In genomic region chr19:29470652-29471051, GRCm38 (mm10) we compare ENCODE assay signal across 9 mouse cellular contexts. TPM values are rescaled to one million over a fixed set of nuclear protein-coding genes. Genes with fewer than 3 reads are reported as not detected.
DNase-seq lines count a peak whose midpoint lies in the region; ATAC-seq and TF ChIP-seq lines count a peak whose summit lies in the region.
"Had no signal": no experiment of that assay in that cellular context is flagged by ENCODE, and none has a peak within 500 bp of the region (broad histone marks: within the 10 kb centered on the region; RNA-seq: fewer than 3 reads in every experiment).

No protein-coding gene starts in this region.

- no peaks in the 10 kb centered on the region for H3K9me3 ChIP-seq in MEL (replicated peaks; ENCODE audit: insufficient read depth, low read length)
- no peaks in the 10 kb centered on the region for H3K9me3 ChIP-seq in kidney, postnatal 0 days (replicated peaks; ENCODE audit: low read length)

- no peak for TF ChIP-seq POLR2A in MEL (IDR thresholded peaks at IDR 0.05; ENCODE audit: control insufficient read depth in 1 of 2, insufficient read depth in 1 of 2, low read depth in 1 of 2, low read length in 2 of 2, poor library complexity in 1 of 2)
- TF ChIP-seq POLR2A in olfactory bulb, adult 2 months (IDR thresholded peaks at IDR 0.05; ENCODE audit: insufficient read depth, low read depth, low read length): no peak

- no peak overlapping the region for H3K4me3 ChIP-seq in MEL (ENCODE audit: control insufficient read depth in 1 of 2, insufficient read depth in 1 of 2, low read depth in 2 of 2, low read length in 2 of 2)
- no peak overlapping the region for H3K4me3 ChIP-seq in kidney, postnatal 0 days (replicated peaks; ENCODE audit: low read depth, low read length)
- H3K4me3 ChIP-seq in olfactory bulb, adult 2 months (ENCODE audit: insufficient read depth, low read depth, low read length): no peak overlapping the region

- peaks cover 0 to 51% of the 10 kb centered on the region in 2 experiments; a peak in 2 of 4 replicates for H3K36me3 ChIP-seq in MEL (ENCODE audit: control insufficient read depth in 1 of 2, insufficient read depth in 2 of 2, low read length in 2 of 2)
- H3K36me3 ChIP-seq in kidney, postnatal 0 days (ENCODE audit: insufficient read depth, low read length): no peaks in the 10 kb centered on the region

- no peak overlapping the region for H3K4me2 ChIP-seq in kidney, postnatal 0 days (ENCODE audit: low read length)

- no peaks in the 10 kb centered on the region for H3K27me3 ChIP-seq in MEL (ENCODE audit: control insufficient read depth in 1 of 2, insufficient read depth in 2 of 2, low read length in 2 of 2)
- no peaks in the 10 kb centered on the region for H3K27me3 ChIP-seq in kidney, postnatal 0 days (ENCODE audit: insufficient read depth, low read length)

- no peak for TF ChIP-seq RAD21 in MEL (IDR thresholded peaks at IDR 0.05; ENCODE audit: low read depth, low read length)

- DNase-seq in MEL (ENCODE audit: low read depth, low spot score): no peak
- DNase-seq in adrenal gland, postnatal 10 days: peak; percentile 60
- DNase-seq in heart, adult 8-10 months (ENCODE audit: low spot score): peak; percentile 87
- peak; percentile 70 for DNase-seq in kidney, postnatal 0 days (ENCODE audit: low spot score)
- no peak for DNase-seq in layer of hippocampus, postnatal 25 days (ENCODE audit: extremely low spot score in 1 of 2, low spot score in 1 of 2)
- no peak for DNase-seq in layer of hippocampus, adult 8-10 months (ENCODE audit: low spot score in 2 of 2)

- TF ChIP-seq EP300 in MEL (IDR thresholded peaks at IDR 0.05; ENCODE audit: low read depth in 1 of 2, low read length in 2 of 2): no peak

- no peak for ATAC-seq in kidney, postnatal 0 days (replicated peaks; ENCODE audit: low FRiP score, low read depth)
- ATAC-seq in megakaryocyte, adult 5-6 weeks (ENCODE audit: poor library complexity, severe bottlenecking): no peak

- 17% methylated on average over 4 of the region's 4 CpGs for WGBS in kidney, postnatal 0 days
- 10% methylated on average over 4 of the region's 4 CpGs for WGBS in olfactory bulb, adult 2 months

- no peak overlapping the region for H3K27ac ChIP-seq in MEL (ENCODE audit: control insufficient read depth, low read depth, low read length)
- H3K27ac ChIP-seq in kidney, postnatal 0 days: peak overlapping the region; percentile 28; the same call in 1 of the 2 replicates
- peak overlapping the region; percentile 31; the same call in 1 of the 2 replicates for H3K27ac ChIP-seq in olfactory bulb, adult 2 months (ENCODE audit: insufficient read depth, low read depth, low read length)
- H3K27ac ChIP-seq: liver, embryonic 14.5 days had no signal

- H3K4me1 ChIP-seq in MEL (ENCODE audit: control insufficient read depth in 1 of 2, insufficient read depth in 2 of 2, low read length in 2 of 2): peaks cover 51 to 54% of the 10 kb centered on the region in 2 experiments
- H3K4me1 ChIP-seq in kidney, postnatal 0 days (replicated peaks; ENCODE audit: insufficient read depth, low read length): peaks cover 6% of the 10 kb centered on the region; the same call in 1 of the 2 replicates
- H3K4me1 ChIP-seq in olfactory bulb, adult 2 months (ENCODE audit: control insufficient read depth, insufficient read depth, low read length): peaks cover 7% of the 10 kb centered on the region

- H3K9ac ChIP-seq in MEL (ENCODE audit: control insufficient read depth, low read depth, low read length, poor library complexity, severe bottlenecking): no peak overlapping the region
- H3K9ac ChIP-seq in kidney, postnatal 0 days (ENCODE audit: low read depth, low read length): no peak overlapping the region
- H3K9ac ChIP-seq: liver, embryonic 14.5 days had no signal

- no peaks in the 10 kb centered on the region for H3K79me2 ChIP-seq in MEL (ENCODE audit: control insufficient read depth, insufficient read depth, low read length, poor library complexity)

- TF ChIP-seq CTCF in MEL (IDR thresholded peaks at IDR 0.05 in 2 of 3, conservative IDR thresholded peaks at IDR 0.05 in 1 of 3; ENCODE audit: control insufficient read depth in 1 of 3, insufficient read depth in 1 of 3, low read depth in 2 of 3, low read length in 3 of 3, poor library complexity in 1 of 3, severe bottlenecking in 1 of 3): no peak
- no peak for TF ChIP-seq CTCF in kidney, postnatal 0 days (IDR thresholded peaks at IDR 0.05; ENCODE audit: low read depth)
- TF ChIP-seq CTCF in olfactory bulb, adult 2 months (IDR thresholded peaks at IDR 0.05; ENCODE audit: insufficient read depth, low read depth, low read length): no peak

TF ChIP-seq in MEL, 35 proteins besides CTCF, POLR2A, EP300 and RAD21:
- TF ChIP-seq E2F4 (IDR thresholded peaks at IDR 0.05; ENCODE audit: borderline replicate concordance, low read depth, low read length) (0 out of 2 replicates have a peak, but pooled peaks have one; percentile 36), ZNF384 (IDR thresholded peaks at IDR 0.05; ENCODE audit: low read depth, low read length) (no peak), ELF1 (IDR thresholded peaks at IDR 0.05; ENCODE audit: low read depth, low read length) (no peak), POLR2AphosphoS5 (IDR thresholded peaks at IDR 0.05; ENCODE audit: borderline replicate concordance, low read depth, low read length) (no peak), HCFC1 (IDR thresholded peaks at IDR 0.05; ENCODE audit: low read depth, low read length) (0 out of 2 replicates have a peak, but pooled peaks have one; percentile 10), NRF1 (IDR thresholded peaks at IDR 0.05; ENCODE audit: insufficient read depth, low read depth, low read length, poor library complexity, severe bottlenecking) (no peak), TAL1 (IDR thresholded peaks at IDR 0.05; ENCODE audit: low read length) (no peak), GABPA (IDR thresholded peaks at IDR 0.05; ENCODE audit: low read depth, low read length) (no peak), CHD2 (IDR thresholded peaks at IDR 0.05; ENCODE audit: low read length) (no peak), MAFK (IDR thresholded peaks at IDR 0.05; ENCODE audit: borderline replicate concordance, low read depth, low read length) (no peak), MXI1 (IDR thresholded peaks at IDR 0.05; ENCODE audit: low read depth, low read length) (no peak), ETS1 (IDR thresholded peaks at IDR 0.05; ENCODE audit: low read depth, low read length) (no peak), UBTF (IDR thresholded peaks at IDR 0.05; ENCODE audit: borderline replicate concordance, insufficient read depth, low read depth, low read length) (no peak), USF2 (IDR thresholded peaks at IDR 0.05; ENCODE audit: borderline replicate concordance in 1 of 2, insufficient read depth in 1 of 2, low read depth in 1 of 2, low read length in 2 of 2) (no peak), SIN3A (IDR thresholded peaks at IDR 0.05; ENCODE audit: low read length) (no peak), MAZ (IDR thresholded peaks at IDR 0.05; ENCODE audit: low read depth, low read length) (no peak), RCOR1 (IDR thresholded peaks at IDR 0.05; ENCODE audit: low read depth, low read length) (no peak), MEF2A (IDR thresholded peaks at IDR 0.05; ENCODE audit: extremely low read depth, insufficient replicate concordance, low read depth, low read length, poor library complexity, severe bottlenecking) (0 out of 2 replicates have a peak, but pooled peaks have one; percentile 20), MYB (IDR thresholded peaks at IDR 0.05; ENCODE audit: low read depth, low read length) (no peak), NELFE (IDR thresholded peaks at IDR 0.05; ENCODE audit: low read depth, low read length) (no peak), TCF12 (IDR thresholded peaks at IDR 0.05; ENCODE audit: low read depth, low read length) (no peak), USF1 (IDR thresholded peaks at IDR 0.05; ENCODE audit: low read depth, low read length) (no peak), CHD1 (IDR thresholded peaks at IDR 0.05; ENCODE audit: low read depth, low read length) (no peak)

RNA-seq across cellular contexts. Expression of gene Ric1, which starts 51.4 kb away (rescaled TPM):
- total RNA-seq in MEL (2012; rRNA removed): 41.0 and 43.8 TPM in 2 replicates
- 10 to 100 TPM; 54.2 to 77.2 TPM for polyA plus RNA-seq in MEL (2012; ENCODE audit: insufficient read depth in 1 of 2, insufficient read length in 2 of 2, low read depth in 1 of 2, low replicate concordance in 2 of 2, missing spikeins in 1 of 2)
- 10 to 100 TPM; 51.9 to 57.6 TPM for total RNA-seq in adrenal gland, postnatal 10 days (2021)
- 10 to 100 TPM; 17.2 to 19.8 (median 18.8) TPM for total RNA-seq in heart, adult 8-10 months (2022)
- 13.5 and 13.6 TPM in 2 replicates for polyA plus RNA-seq in kidney, postnatal 0 days (2015; fragmentation: Nextera tagmentation; extraction: Ambion mirVana)
- not detected in 2 replicates for polyA plus RNA-seq in olfactory bulb, adult 2 months (2012; ENCODE audit: insufficient read depth, insufficient read length, low replicate concordance, missing spikeins)
- total RNA-seq in layer of hippocampus, postnatal 25 days (2021): 10 to 100 TPM; 40.9 to 47.7 TPM
- 12.9 and 13.1 TPM in 2 replicates for total RNA-seq in megakaryocyte, adult 5-6 weeks (2015)
- total RNA-seq in megakaryocyte, adult 5-6 weeks (2017): 14.3 and 15.3 TPM in 2 replicates
- total RNA-seq in layer of hippocampus, adult 8-10 months (2022): 10 to 100 TPM; 35.9 to 48.6 (median 44.7) TPM

RNA-seq across cellular contexts. Expression of gene Pdcd1lg2, which starts 59.9 kb away (rescaled TPM):
- total RNA-seq in MEL (2012; rRNA removed): 1.3 and 1.7 TPM in 2 replicates
- 1 to 10 TPM in 1 of 2 experiments, not detected in 1; 5.4 TPM for polyA plus RNA-seq in MEL (2012; ENCODE audit: insufficient read depth in 1 of 2, insufficient read length in 2 of 2, low read depth in 1 of 2, low replicate concordance in 2 of 2, missing spikeins in 1 of 2)
- not detected for total RNA-seq in adrenal gland, postnatal 10 days (2021)
- total RNA-seq in heart, adult 8-10 months (2022): under 1 TPM in 1 of 4 experiments, not detected in 3; 0.31 TPM
- not detected in 2 replicates for polyA plus RNA-seq in kidney, postnatal 0 days (2015; fragmentation: Nextera tagmentation; extraction: Ambion mirVana)
- polyA plus RNA-seq in olfactory bulb, adult 2 months (2012; ENCODE audit: insufficient read depth, insufficient read length, low replicate concordance, missing spikeins): not detected in 2 replicates
- not detected for total RNA-seq in layer of hippocampus, postnatal 25 days (2021)
- 0.75 TPM in 1 of 2 replicates, not detected in the other for total RNA-seq in megakaryocyte, adult 5-6 weeks (2015)
- 0.44 and 1.8 TPM in 2 replicates for total RNA-seq in megakaryocyte, adult 5-6 weeks (2017)
- total RNA-seq in layer of hippocampus, adult 8-10 months (2022): under 1 TPM in 2 of 4 experiments, not detected in 2; 0.27 to 0.37 TPM

Comparison
In these comparisons a context has a peak if more than half of its experiments do, and no peak if none do; other contexts are left out.
1. DNase-seq: peak in adrenal gland, postnatal 10 days (single experiment), heart, adult 8-10 months (single experiment) and kidney, postnatal 0 days (single experiment); none in MEL (single experiment), layer of hippocampus, postnatal 25 days (0 of 2) and layer of hippocampus, adult 8-10 months (0 of 2).